Mouse (Mus musculus) small intestine, adult 2 months (tissue): ENCODE measurements at regions not wholly inside any gene's neighbourhood (a gene's known extent, or its start where the extent isn't known, plus 50 kb on each side); places are given as distances from the start of the nearest gene placed in this dataset.

Experiments used
- H3K27ac ChIP-seq: fragments of 200-500 bp; 2 replicates; pipeline ENCODE4 v1.5.1; 2012; ENCODE audit warnings: low read depth, low read length, control low read depth, inconsistent platforms; ENCODE audit not compliant: insufficient read depth
- H3K27me3 ChIP-seq: fragments of 200-500 bp; 2 replicates; pipeline ENCODE4 v1.6.1; 2012; ENCODE audit warnings: mild to moderate bottlenecking, moderate library complexity, low read length, inconsistent platforms; ENCODE audit not compliant: control insufficient read depth, insufficient read depth
- H3K36me3 ChIP-seq: fragments of 200-500 bp; 2 replicates; pipeline ENCODE4 v1.6.1; 2012; ENCODE audit warnings: mild to moderate bottlenecking, low read length, control low read depth, inconsistent platforms; ENCODE audit not compliant: control insufficient read depth, insufficient read depth
- H3K4me1 ChIP-seq: fragments of 200-500 bp; 2 replicates; pipeline ENCODE4 v1.6.1; 2012; ENCODE audit warnings: low read length, inconsistent platforms, mixed read lengths; ENCODE audit not compliant: control insufficient read depth, insufficient read depth, insufficient read length
- H3K4me3 ChIP-seq: fragments of 200-500 bp; 2 replicates; pipeline ENCODE4 v1.5.1; 2012; ENCODE audit warnings: low read depth, mild to moderate bottlenecking, control low read depth, inconsistent platforms, low read length, moderate library complexity
- CTCF ChIP-seq: fragments of 200-500 bp; IDR thresholded peaks from 2 replicates; pipeline ENCODE4 v1.5.1; 2012; ENCODE audit warnings: low read depth, mild to moderate bottlenecking, control low read depth, inconsistent platforms, low read length, moderate library complexity, mixed read lengths; ENCODE audit not compliant: insufficient replicate concordance, insufficient read length; ENCODE audit errors: extremely low read depth
- POLR2A ChIP-seq: fragments of 200-500 bp; IDR thresholded peaks from 2 replicates; pipeline ENCODE4 v1.6.1; 2012; ENCODE audit warnings: low read depth, mild to moderate bottlenecking, control low read depth, inconsistent platforms, low read length, moderate library complexity
- WGBS: fragments of 180-500 bp; shearing (Covaris S2); methylation state at CpG from one replicate; pipeline ENCODE4 v1.1.7; 2018; 5-methylcytosine and 5-hydroxymethylcytosine counted together

DNA sequence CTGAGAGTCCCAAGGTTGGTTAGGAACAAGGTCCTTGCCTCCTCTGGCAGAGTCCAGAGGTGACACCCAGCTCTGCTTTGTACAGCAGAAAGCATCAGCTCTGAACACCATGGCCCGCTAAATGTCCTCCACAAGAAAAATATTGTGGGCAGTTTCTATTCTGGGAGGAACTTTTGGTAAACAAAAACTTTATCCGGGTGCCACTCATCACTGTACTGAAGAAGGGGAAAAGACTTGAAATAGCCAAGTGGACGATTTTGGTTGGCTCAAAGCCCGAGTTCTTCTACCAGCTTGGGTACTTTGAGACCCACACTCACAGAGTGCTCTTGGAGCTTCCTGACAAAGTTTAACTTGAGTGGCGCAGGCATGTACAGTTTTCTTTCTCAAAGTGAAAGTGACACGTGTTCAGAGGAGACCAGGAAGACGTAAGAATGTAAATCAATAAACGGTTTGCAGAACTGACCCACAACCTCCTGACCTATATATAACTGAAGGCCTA lies 309.2 kb downstream of the Gadd45g start:
- H3K27ac ChIP-seq: peak overlapping the region; percentile 23

DNA sequence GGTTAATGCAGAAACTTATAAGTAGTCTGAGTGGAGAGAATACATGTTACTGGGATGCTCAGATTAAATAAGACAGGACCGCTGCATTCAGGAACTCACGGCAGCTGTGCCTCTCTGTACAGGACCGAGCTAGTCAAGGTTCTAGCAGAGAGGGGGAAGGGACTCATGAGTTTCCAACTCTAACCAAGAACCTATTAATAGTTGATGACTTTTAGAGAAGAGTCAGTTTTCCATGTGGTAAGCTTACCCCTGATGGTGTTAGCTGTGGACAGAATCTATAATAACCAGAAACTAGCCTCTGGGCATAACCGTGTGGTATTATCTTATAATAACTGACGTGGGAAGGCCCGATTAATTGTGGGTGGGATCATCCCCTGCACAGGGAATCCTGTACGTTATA lies 316.2 kb downstream of the Gadd45g start:
- no peak overlapping the region for H3K4me3 ChIP-seq
- 91% methylated on average over 7 of the region's 7 CpGs for WGBS
- H3K27ac ChIP-seq: no peak overlapping the region
- TF ChIP-seq POLR2A (no peak), CTCF (no peak)
- no peaks in the 10 kb centered on the region for H3K4me1 ChIP-seq
- H3K36me3 ChIP-seq: no peaks in the 10 kb centered on the region
- no peaks in the 10 kb centered on the region for H3K27me3 ChIP-seq

More for the DNA sequence above, 309.2 kb downstream of the Gadd45g start:
- Histone ChIP-seq H3K4me3 (no peak overlapping the region), H3K4me1 (peaks cover 28% of the 10 kb centered on the region), H3K27me3 (no peaks in the 10 kb centered on the region), H3K36me3 (no peaks in the 10 kb centered on the region)
- TF ChIP-seq POLR2A (no peak), CTCF (no peak)
- WGBS: 5% methylated on average over 8 of the region's 8 CpGs

DNA sequence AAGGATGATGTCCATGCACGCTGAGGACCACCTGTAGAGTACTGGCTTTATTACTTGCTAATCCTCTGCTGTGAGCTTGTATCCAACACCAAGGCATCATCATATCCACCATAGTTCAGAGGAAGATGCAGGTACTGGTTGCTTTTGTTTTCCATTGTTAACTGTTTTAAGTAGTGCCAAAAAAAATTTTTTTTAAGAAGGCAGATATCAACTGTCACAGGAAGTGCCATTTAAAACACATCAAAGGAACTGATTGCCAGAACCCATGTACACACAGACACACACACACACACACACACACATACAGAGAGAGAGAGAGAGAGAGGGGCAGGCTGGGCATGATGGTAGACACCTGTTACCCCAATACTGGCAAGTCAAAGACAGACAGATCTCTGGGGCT lies 319.1 kb downstream of the Gadd45g start:
- Histone ChIP-seq H3K27ac (no peak overlapping the region), H3K4me3 (no peak overlapping the region), H3K36me3 (no peaks in the 10 kb centered on the region), H3K4me1 (no peaks in the 10 kb centered on the region), H3K27me3 (no peaks in the 10 kb centered on the region)
- TF ChIP-seq CTCF: no peak
- TF ChIP-seq POLR2A: no peak
- 95% methylated on average over 1 of the region's 1 CpGs for WGBS

DNA sequence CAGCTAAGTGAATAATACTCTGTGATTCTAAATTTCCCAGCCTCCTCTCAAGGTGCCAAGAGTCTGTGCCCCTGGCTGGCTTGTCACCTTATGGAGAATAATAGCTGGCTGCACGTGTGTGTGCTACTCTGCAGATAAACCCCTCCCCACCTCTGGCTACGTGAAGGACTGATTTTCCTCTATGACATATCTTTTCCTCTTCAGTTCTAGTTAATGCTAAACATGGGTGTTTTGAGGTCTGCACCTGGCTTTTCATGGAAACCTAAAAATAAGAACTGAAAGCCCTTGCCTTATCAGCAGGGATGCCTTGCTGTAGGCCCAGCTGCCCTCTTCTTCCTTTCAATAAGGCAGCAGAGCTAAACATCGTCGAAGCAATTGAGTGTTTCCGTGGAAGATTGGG lies 321.5 kb downstream of the Gadd45g start:
- TF ChIP-seq CTCF (no peak), POLR2A (no peak)
- Histone ChIP-seq H3K27me3 (no peaks in the 10 kb centered on the region), H3K27ac (no peak overlapping the region), H3K36me3 (no peaks in the 10 kb centered on the region), H3K4me1 (no peaks in the 10 kb centered on the region), H3K4me3 (no peak overlapping the region)
- WGBS: 65% methylated on average over 5 of the region's 5 CpGs

DNA sequence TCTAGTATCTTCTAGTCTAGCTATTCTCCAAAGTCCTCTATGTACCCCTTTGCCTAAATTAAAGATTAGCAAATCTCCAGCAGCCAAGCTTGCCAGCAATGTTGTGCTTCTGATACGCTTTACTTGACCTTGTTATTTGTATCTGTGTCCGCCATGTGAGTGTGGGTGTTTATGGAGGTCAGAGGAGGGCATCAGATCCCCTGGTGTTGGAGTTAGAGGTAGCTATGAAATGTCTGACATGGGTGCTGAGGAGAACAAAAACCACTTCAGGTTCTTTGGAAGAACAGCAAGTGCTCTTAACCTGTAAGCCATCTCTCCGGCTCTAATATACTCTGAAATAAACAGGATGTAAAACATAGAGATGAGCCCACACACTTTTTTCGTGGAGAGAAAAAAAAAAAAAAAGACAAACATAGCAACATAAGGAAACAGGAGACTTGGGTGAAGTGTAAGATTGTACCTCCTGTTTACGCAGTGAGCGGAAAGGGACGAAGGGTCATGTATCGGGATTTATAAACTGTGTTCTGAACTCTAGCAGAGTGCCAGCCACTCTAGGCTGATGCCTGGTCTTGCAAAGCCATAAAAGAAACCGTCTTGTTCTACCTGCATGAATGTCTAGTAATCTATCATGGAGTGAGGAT lies 326.3 kb downstream of the Gadd45g start:
- peaks cover 3% of the 10 kb centered on the region; the same call in 1 of the 2 replicates for H3K4me1 ChIP-seq

DNA sequence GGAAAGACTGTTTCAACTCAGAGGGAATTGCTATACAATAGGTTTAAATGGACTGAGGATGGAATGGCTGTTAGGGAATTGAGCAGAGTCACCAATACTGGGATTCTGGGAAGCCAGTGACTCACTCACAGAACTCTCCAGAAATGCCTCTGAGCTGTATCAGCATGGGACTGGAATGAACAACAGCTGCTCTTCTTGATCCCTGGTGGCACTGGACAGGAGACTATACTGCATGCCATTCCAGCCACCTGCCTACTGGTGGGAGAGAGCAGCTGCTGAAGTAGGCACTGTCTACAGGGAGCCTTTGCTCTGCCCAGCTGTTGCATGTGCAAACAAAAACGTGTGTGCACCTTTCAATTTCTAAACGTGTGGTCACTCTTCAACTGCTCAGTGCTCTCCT lies 329.2 kb downstream of the Gadd45g start:
- WGBS: 30% methylated on average over 2 of the region's 2 CpGs
- peaks cover 3% of the 10 kb centered on the region; the same call in 1 of the 2 replicates for H3K4me1 ChIP-seq
- TF ChIP-seq POLR2A: no peak
- no peak for TF ChIP-seq CTCF
- no peak overlapping the region for H3K4me3 ChIP-seq
- no peak overlapping the region for H3K27ac ChIP-seq
- no peaks in the 10 kb centered on the region for H3K27me3 ChIP-seq
- H3K36me3 ChIP-seq: no peaks in the 10 kb centered on the region

More for the DNA sequence above, 326.3 kb downstream of the Gadd45g start:
- no peak for TF ChIP-seq POLR2A
- no peak for TF ChIP-seq CTCF
- H3K36me3 ChIP-seq: no peaks in the 10 kb centered on the region
- 74% methylated on average over 9 of the region's 9 CpGs for WGBS
- H3K27me3 ChIP-seq: no peaks in the 10 kb centered on the region
- H3K27ac ChIP-seq: no peak overlapping the region
- no peak overlapping the region for H3K4me3 ChIP-seq

DNA sequence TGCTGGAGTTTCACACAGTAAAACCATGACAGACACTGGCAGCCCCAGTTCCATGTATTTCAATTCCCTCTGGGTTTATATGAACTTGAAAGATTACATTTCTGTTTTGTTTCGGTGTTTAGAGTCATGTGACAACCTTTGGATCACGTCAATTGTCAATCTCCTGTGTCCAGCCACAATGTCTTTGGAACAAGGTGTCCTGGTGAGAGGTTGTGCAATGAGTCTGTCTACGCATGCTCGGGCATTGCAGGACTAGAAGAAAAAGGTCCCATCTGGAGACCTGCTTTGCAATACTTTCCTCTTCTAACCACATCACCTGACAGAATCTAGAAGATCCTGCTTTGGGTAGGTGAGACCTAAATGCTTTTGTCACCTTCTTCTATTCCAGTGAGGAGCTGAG lies 333.5 kb downstream of the Gadd45g start:
- Histone ChIP-seq H3K36me3 (no peaks in the 10 kb centered on the region), H3K4me1 (no peaks in the 10 kb centered on the region), H3K27ac (no peak overlapping the region), H3K27me3 (no peaks in the 10 kb centered on the region), H3K4me3 (no peak overlapping the region)
- TF ChIP-seq POLR2A (no peak), CTCF (no peak)
- WGBS: 77% methylated on average over 4 of the region's 4 CpGs
